Mouse (Mus musculus) liver, adult 2 months (tissue): ENCODE results near the gene Oard1.

Experiments used
- CTCF ChIP-seq: fragments of 200-500 bp; IDR thresholded peaks from 2 replicates; pipeline ENCODE4 v1.5.1; 2011; ENCODE audit warnings: low read depth, low read length, control low read depth
- POLR2A ChIP-seq: fragments of 200-500 bp; IDR thresholded peaks from 2 replicates; pipeline ENCODE4 v1.6.1; 2011; ENCODE audit warnings: low read length, control low read depth; ENCODE audit not compliant: insufficient read depth; ENCODE audit errors: extremely low read depth

GRCm38 (mm10) chr17:48454688-48455087, 44.9 kb downstream of the Oard1 start, which contains the start of gene Unc5cl:
- TF ChIP-seq CTCF, result no peak
- TF ChIP-seq POLR2A, result no peak
